Mouse (Mus musculus) testis, adult 2 months (tissue): ENCODE results near the gene Gm45785. TPM values are rescaled to one million over a fixed set of nuclear protein-coding genes. Genes with fewer than 3 reads are reported as not detected.
A peak's percentile ranks its signal among the peaks of the same experiment; 100 is the strongest.

ENCODE experiments used
- H3K27ac ChIP-seq: fragments of 200-500 bp; 2 replicates; pipeline ENCODE4 v1.5.1; 2012; ENCODE audit warnings: low read depth, low read length; ENCODE audit not compliant: control insufficient read depth, insufficient read depth
- H3K27me3 ChIP-seq: fragments of 200-500 bp; 2 replicates; pipeline ENCODE4 v1.6.1; 2012; ENCODE audit warnings: mild to moderate bottlenecking, low read length, moderate library complexity; ENCODE audit not compliant: control insufficient read depth, insufficient read depth
- H3K36me3 ChIP-seq: fragments of 200-500 bp; 2 replicates; pipeline ENCODE4 v1.6.1; 2012; ENCODE audit warnings: mild to moderate bottlenecking, low read length; ENCODE audit not compliant: control insufficient read depth, insufficient read depth
- H3K4me1 ChIP-seq: fragments of 200-500 bp; 2 replicates; pipeline ENCODE4 v1.6.1; 2012; ENCODE audit warnings: low read length; ENCODE audit not compliant: control insufficient read depth, insufficient read depth
- H3K4me3 ChIP-seq: fragments of 200-500 bp; 2 replicates; pipeline ENCODE4 v1.5.1; 2012; ENCODE audit warnings: low read depth, mild to moderate bottlenecking, low read length, moderate library complexity, mixed read lengths; ENCODE audit not compliant: control insufficient read depth
- CTCF ChIP-seq: fragments of 200-500 bp; IDR thresholded peaks from 2 replicates; pipeline ENCODE4 v1.5.1; 2012; ENCODE audit warnings: low read depth, mild to moderate bottlenecking, inconsistent platforms, low read length, moderate library complexity; ENCODE audit not compliant: control insufficient read depth, insufficient read depth, insufficient replicate concordance
- POLR2A ChIP-seq: fragments of 200-500 bp; IDR thresholded peaks from 2 replicates; pipeline ENCODE4 v1.6.1; 2012; ENCODE audit warnings: low read depth, mild to moderate bottlenecking, inconsistent platforms, low read length, moderate library complexity; ENCODE audit not compliant: control insufficient read depth
- polyA plus RNA-seq: library from polyadenylated mRNA; depleted of rRNA; stranded (reverse); fragments of >200 nt; gene quantifications from 2 replicates; pipeline ENCODE4 v1.2.3, GENCODE M21; 2012

Gm45785 gene
- polyA plus RNA-seq, 1 experiment = not detected

DNA sequence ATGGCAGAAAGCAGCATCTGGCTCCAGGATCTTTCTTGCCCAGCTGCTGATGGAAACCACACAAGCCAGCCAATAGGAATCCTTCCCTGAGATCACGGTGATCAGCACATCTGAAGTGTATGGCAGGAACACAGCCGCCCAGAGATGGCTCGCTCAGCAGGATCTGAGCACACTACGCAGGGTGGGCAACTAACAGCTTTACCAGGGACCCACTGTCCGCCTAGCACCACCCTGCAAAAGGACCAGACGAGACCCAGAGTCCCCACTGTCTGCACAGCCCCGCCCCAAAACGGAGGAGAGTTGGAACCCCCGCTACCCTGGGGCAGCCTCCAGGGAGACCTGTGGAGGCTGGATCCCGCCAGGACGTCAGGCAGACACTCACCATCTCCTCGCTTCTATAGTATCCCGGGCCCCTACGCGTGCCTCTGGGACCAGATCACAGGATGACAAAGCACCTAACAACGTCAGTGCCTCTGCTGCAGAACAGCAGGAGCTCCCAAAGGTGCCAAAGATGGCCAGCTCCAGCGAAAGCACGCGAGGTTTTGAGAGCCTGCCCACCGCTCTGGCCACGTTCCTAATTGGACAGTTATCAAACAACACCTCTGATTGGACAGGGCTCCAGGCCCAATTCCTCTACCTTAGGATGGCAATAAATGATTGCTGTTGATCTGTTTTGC is 34.3 kb downstream of the Gm45785 start, which contains the start of gene Zfp941:
TSS of gene Zfp941 (minus strand) at position 526 of the 677 bp plus-strand sequence.
- Histone ChIP-seq H3K27ac (no peak within 1 kb of the TSS), H3K4me3 (peak within 1 kb of the TSS; percentile 76), H3K36me3 (no peaks in the 10 kb centered on the region), H3K27me3 (no peaks in the 10 kb centered on the region), H3K4me1 (peaks cover 7% of the 10 kb centered on the region)
- TF ChIP-seq CTCF = no peak
- no peak for TF ChIP-seq POLR2A

DNA sequence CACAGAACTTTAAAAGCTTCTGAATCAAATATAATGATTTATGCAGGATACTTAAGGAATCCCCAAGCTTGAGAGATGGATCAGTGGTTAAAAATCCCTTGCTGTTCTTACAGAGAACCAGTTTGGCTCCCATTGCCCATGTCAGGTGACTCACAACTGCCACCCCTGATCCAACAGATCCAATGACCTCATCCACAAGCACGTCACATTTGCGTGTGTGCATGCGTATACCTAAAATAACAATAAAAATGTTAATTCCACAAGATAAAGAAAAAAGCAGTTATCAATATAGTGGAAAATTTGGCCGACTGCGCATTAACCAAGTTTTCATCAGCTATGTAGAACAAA is 34.9 kb downstream of the Gm45785 start:
- no peaks in the 10 kb centered on the region for H3K36me3 ChIP-seq
- H3K27me3 ChIP-seq = no peaks in the 10 kb centered on the region
- peaks cover 7% of the 10 kb centered on the region for H3K4me1 ChIP-seq
- H3K4me3 ChIP-seq = peak overlapping the region; percentile 76
- no peak overlapping the region for H3K27ac ChIP-seq
- no peak for TF ChIP-seq POLR2A
- no peak for TF ChIP-seq CTCF

DNA sequence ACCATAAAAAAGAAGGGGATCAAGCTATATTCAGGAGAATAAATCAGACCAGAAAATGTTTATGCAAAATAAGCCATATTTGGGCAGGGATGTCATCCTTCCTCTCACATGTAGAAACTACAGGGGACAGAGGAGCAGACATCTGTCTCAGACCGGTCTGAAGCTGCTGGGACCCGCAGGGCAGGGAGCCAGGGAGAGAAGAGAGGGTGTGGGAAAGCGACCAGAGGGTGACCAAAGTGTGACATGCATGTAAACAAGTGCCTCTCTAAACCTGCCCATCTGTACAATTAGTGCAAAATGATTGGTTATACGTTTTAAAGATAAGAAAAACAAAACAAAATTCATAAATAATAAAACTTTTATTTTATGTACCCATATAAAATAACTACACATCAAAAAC is 36.0 kb downstream of the Gm45785 start:
- TF ChIP-seq CTCF = no peak
- TF ChIP-seq POLR2A = no peak
- Histone ChIP-seq H3K4me1 (peaks cover 7% of the 10 kb centered on the region), H3K27ac (no peak overlapping the region), H3K27me3 (no peaks in the 10 kb centered on the region), H3K36me3 (no peaks in the 10 kb centered on the region), H3K4me3 (no peak overlapping the region)

DNA sequence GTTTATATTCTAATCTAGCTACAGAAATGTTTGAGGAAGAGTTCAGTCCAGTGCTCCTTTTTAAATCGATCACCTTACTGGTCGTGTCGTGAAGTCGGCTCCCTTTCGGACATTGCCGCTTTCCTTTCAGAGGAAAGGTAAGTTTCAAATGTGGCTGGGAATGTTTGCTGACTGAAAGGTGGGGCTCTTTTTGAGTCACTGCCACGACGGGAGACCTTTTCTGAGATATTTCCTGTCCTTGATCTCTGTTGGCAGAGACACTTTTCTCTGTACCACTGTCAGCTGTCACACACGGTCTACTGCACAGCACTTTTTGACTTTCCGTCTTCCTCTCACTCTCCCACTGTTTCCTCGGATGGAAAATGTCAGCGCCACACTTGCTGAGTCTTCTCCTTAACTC is 43.3 kb downstream of the Gm45785 start:
- no peak overlapping the region for H3K4me3 ChIP-seq
- TF ChIP-seq POLR2A = no peak
- TF ChIP-seq CTCF = no peak
- no peaks in the 10 kb centered on the region for H3K27me3 ChIP-seq
- H3K36me3 ChIP-seq = no peaks in the 10 kb centered on the region
- H3K4me1 ChIP-seq = no peaks in the 10 kb centered on the region
- no peak overlapping the region for H3K27ac ChIP-seq

DNA sequence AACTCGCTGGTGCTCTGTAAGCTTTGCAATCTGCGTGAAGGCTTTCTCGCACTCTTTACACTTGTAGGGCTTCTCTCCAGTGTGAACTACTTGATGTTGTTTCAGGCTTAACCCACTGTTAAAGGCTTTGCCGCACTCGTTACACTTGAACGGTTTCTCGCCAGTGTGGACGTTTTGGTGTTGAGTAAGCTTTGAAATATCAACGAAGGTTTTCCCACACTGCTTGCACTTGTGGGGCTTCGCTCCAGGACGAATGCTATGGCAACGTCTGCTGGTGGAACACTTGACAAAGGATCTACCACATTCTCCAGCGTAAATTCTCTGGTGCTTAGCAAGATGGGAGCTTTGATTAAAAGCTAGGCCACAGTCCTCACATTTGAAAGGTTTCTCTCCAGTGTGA is 44.4 kb downstream of the Gm45785 start:
- Histone ChIP-seq H3K27ac (no peak overlapping the region), H3K4me1 (no peaks in the 10 kb centered on the region), H3K36me3 (no peaks in the 10 kb centered on the region), H3K4me3 (no peak overlapping the region), H3K27me3 (no peaks in the 10 kb centered on the region)
- no peak for TF ChIP-seq POLR2A
- TF ChIP-seq CTCF = no peak

DNA sequence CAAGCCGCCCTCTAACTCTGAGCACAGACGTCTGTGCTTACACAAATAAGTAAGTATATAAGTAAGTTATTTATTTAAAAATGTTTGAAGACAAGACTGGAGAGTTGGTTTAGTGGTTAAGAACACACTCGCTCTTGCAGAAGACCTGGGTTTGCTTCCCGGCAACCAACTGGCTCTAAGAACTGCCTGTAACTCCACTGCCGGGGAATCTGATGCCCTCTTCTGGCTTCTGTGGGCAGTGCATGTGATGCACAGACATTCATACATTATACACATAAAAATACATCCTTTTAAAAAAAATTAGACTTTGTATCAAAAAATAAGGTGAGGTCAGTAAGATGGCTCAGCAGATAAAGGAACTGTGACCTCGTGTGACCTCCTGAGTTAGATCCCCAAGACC is 45.6 kb downstream of the Gm45785 start:
- Histone ChIP-seq H3K4me1 (no peaks in the 10 kb centered on the region), H3K36me3 (no peaks in the 10 kb centered on the region), H3K4me3 (no peak overlapping the region), H3K27ac (no peak overlapping the region), H3K27me3 (no peaks in the 10 kb centered on the region)
- TF ChIP-seq CTCF (0 out of 2 replicates have a peak, but pooled peaks have one; percentile 4), POLR2A (no peak)

DNA sequence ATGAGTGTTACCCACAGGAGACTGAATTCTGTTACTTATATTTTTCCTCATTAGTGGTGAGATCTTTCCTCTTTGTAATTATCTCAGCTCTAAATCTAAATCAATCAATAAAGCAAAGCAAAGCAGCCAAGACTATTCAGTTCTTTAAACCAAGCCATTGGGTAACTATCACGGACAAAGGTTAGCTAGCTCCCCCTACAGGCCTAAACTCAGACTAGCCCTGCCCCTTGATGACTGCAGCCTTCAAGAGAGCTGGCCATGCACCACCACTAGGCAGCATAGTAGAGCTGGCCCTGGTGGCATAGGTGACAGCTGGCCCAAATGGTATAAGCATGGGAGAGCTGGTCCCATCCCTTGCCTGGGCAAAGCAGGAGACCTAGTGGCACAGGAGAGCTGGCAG is 50.4 kb downstream of the Gm45785 start:
- no peak overlapping the region for H3K4me3 ChIP-seq
- no peaks in the 10 kb centered on the region for H3K36me3 ChIP-seq
- H3K27me3 ChIP-seq = no peaks in the 10 kb centered on the region
- TF ChIP-seq POLR2A (no peak), CTCF (peak; percentile 56; the same call in 1 of the 2 replicates)
- no peak overlapping the region for H3K27ac ChIP-seq
- no peaks in the 10 kb centered on the region for H3K4me1 ChIP-seq
